Mouse (Mus musculus) R1 (cell line): ENCODE measurements around the gene Dlec1.
A peak's percentile ranks its signal among the peaks of the same experiment; 100 is the strongest.

Experiments used
- DNase-seq: peaks from one replicate; pipeline ENCODE4 v3.0.0-alpha.2; 2018; ENCODE audit warnings: low read depth, low spot score

Gene Dlec1

GRCm38 (mm10) chr9:119142066-119142465 lies 39.8 kb downstream of the Dlec1 start:
- DNase-seq: no peak

GRCm38 (mm10) chr9:119143372-119143771 lies 41.1 kb downstream of the Dlec1 start:
- no peak for DNase-seq

- DNase-seq: no peak
Observed at GRCm38 (mm10) chr9:119144696-119145095, 42.4 kb downstream of the Dlec1 start.

- DNase-seq: no peak
Observed at GRCm38 (mm10) chr9:119145137-119145536, 42.9 kb downstream of the Dlec1 start.

GRCm38 (mm10) chr9:119145638-119146037 lies 43.4 kb downstream of the Dlec1 start:
- no peak for DNase-seq

GRCm38 (mm10) chr9:119146098-119146770 lies 44.0 kb downstream of the Dlec1 start:
- DNase-seq: no peak

GRCm38 (mm10) chr9:119149601-119150000 lies 47.3 kb downstream of the Dlec1 start:
- peak; percentile 78 for DNase-seq

GRCm38 (mm10) chr9:119151751-119152150 lies 49.5 kb downstream of the Dlec1 start:
- no peak for DNase-seq

GRCm38 (mm10) chr9:119155416-119155815 lies 53.1 kb downstream of the Dlec1 start:
- DNase-seq: no peak

GRCm38 (mm10) chr9:119155826-119156225 lies 53.5 kb downstream of the Dlec1 start:
- no peak for DNase-seq

- peak; percentile 92 for DNase-seq
Observed at GRCm38 (mm10) chr9:119156278-119157201, 54.3 kb downstream of the Dlec1 start, which contains the start of gene Acaa1b. TSS of gene Acaa1b (minus strand) at chr9:119157093.

- DNase-seq: no peak
Observed at GRCm38 (mm10) chr9:119158861-119159260, 56.6 kb downstream of the Dlec1 start, which contains the start of gene Gm47289. TSS of gene Gm47289 (plus strand) at chr9:119159161.

- no peak for DNase-seq
Observed at GRCm38 (mm10) chr9:119160689-119161088, 58.4 kb downstream of the Dlec1 start.

GRCm38 (mm10) chr9:119164743-119165142 lies 62.5 kb downstream of the Dlec1 start:
- no peak for DNase-seq

GRCm38 (mm10) chr9:119165548-119165947 lies 63.3 kb downstream of the Dlec1 start:
- no peak for DNase-seq

GRCm38 (mm10) chr9:119167608-119168007 lies 65.3 kb downstream of the Dlec1 start:
- DNase-seq: no peak

- DNase-seq: no peak
Observed at GRCm38 (mm10) chr9:119179292-119179691, 77.0 kb downstream of the Dlec1 start.

GRCm38 (mm10) chr9:119181241-119181728 lies 79.0 kb downstream of the Dlec1 start:
- no peak for DNase-seq

- peak; percentile 75 for DNase-seq
Observed at GRCm38 (mm10) chr9:119192202-119192990, 90.1 kb downstream of the Dlec1 start.
